Mouse (Mus musculus) forebrain, embryonic 15.5 days (tissue): ENCODE results near the gene Zzef1. TPM values are rescaled to one million over a fixed set of nuclear protein-coding genes. Genes with fewer than 3 reads are reported as not detected.

Source experiments
- ATAC-seq: fragments of 200-750 bp; cut with Nextera tagmentation; replicated peaks from 2 replicates; pipeline ENCODE4 v1.8.0; 2017; ENCODE audit warnings: mild to moderate bottlenecking, moderate TSS enrichment, moderate library complexity
- H3K27ac ChIP-seq: fragments of 300-500 bp; sonication (generic); replicated peaks from 2 replicates; pipeline ENCODE4 v1.5.1; 2015; ENCODE audit warnings: mild to moderate bottlenecking, inconsistent platforms
- H3K27me3 ChIP-seq: fragments of 300-500 bp; sonication (generic); 2 replicates; pipeline ENCODE4 v1.6.1; 2015; ENCODE audit warnings: inconsistent platforms
- H3K36me3 ChIP-seq: fragments of 300-500 bp; sonication (generic); 2 replicates; pipeline ENCODE4 v1.6.1; 2015; ENCODE audit warnings: mild to moderate bottlenecking, inconsistent platforms
- H3K4me1 ChIP-seq: fragments of 300-500 bp; sonication (generic); 2 replicates; pipeline ENCODE4 v1.6.1; 2015; ENCODE audit warnings: inconsistent platforms
- H3K4me2 ChIP-seq: fragments of 300-500 bp; sonication (generic); replicated peaks from 2 replicates; pipeline ENCODE4 v1.6.1; 2015; ENCODE audit warnings: mild to moderate bottlenecking, inconsistent platforms
- H3K4me3 ChIP-seq: fragments of 300-500 bp; sonication (generic); 2 replicates; pipeline ENCODE4 v1.5.1; 2015; ENCODE audit warnings: mild to moderate bottlenecking, inconsistent platforms
- H3K9ac ChIP-seq: fragments of 300-500 bp; sonication (generic); replicated peaks from 2 replicates; pipeline ENCODE4 v1.6.1; 2015; ENCODE audit warnings: mild to moderate bottlenecking, inconsistent platforms
- H3K9me3 ChIP-seq: fragments of 300-500 bp; sonication (generic); 2 replicates; pipeline ENCODE4 v1.6.1; 2016; ENCODE audit warnings: inconsistent platforms
- WGBS: fragments of 180-500 bp; shearing (Covaris S2); methylation state at CpG from one replicate; pipeline ENCODE4 v1.1.7; 2015; ENCODE audit warnings: mixed read lengths; 5-methylcytosine and 5-hydroxymethylcytosine counted together
- polyA plus RNA-seq: library from polyadenylated mRNA; unstranded; fragments of >200 nt; fragmentation: Nextera tagmentation; extraction: Ambion mirVana; gene quantifications from 2 replicates; pipeline ENCODE4 v1.2.1, GENCODE M21; 2015

Zzef1 gene
- polyA plus RNA-seq, 1 experiment from 2014 or later: 14.2 TPM

- Histone ChIP-seq H3K9me3 (no peaks in the 10 kb centered on the region), H3K27ac (no peak overlapping the region), H3K36me3 (peaks cover 6% of the 10 kb centered on the region), H3K4me3 (no peak overlapping the region), H3K4me2 (no peak overlapping the region), H3K27me3 (no peaks in the 10 kb centered on the region), H3K4me1 (no peaks in the 10 kb centered on the region), H3K9ac (no peak overlapping the region)
- no peak for ATAC-seq
- WGBS: 88% methylated on average over 5 of the region's 5 CpGs
Observed at GRCm38 (mm10) chr11:72813687-72814086, 17.7 kb downstream of the Zzef1 start.

- ATAC-seq: no peak
- Histone ChIP-seq H3K4me3 (no peak overlapping the region), H3K27me3 (no peaks in the 10 kb centered on the region), H3K36me3 (peaks cover 10% of the 10 kb centered on the region), H3K4me2 (no peak overlapping the region), H3K4me1 (no peaks in the 10 kb centered on the region), H3K9me3 (no peaks in the 10 kb centered on the region), H3K9ac (no peak overlapping the region), H3K27ac (no peak overlapping the region)
- WGBS: 82% methylated on average over 2 of the region's 2 CpGs
Observed at GRCm38 (mm10) chr11:72814188-72814587, 18.2 kb downstream of the Zzef1 start.

GRCm38 (mm10) chr11:72816859-72817258 is 20.8 kb downstream of the Zzef1 start:
- Histone ChIP-seq H3K4me3 (no peak overlapping the region), H3K36me3 (peaks cover 26% of the 10 kb centered on the region), H3K4me1 (no peaks in the 10 kb centered on the region), H3K9me3 (no peaks in the 10 kb centered on the region), H3K9ac (no peak overlapping the region), H3K27me3 (no peaks in the 10 kb centered on the region), H3K27ac (no peak overlapping the region), H3K4me2 (no peak overlapping the region)
- 79% methylated on average over 1 of the region's 1 CpGs for WGBS
- no peak for ATAC-seq

- Histone ChIP-seq H3K4me3 (no peak overlapping the region), H3K9me3 (no peaks in the 10 kb centered on the region), H3K36me3 (peaks cover 31% of the 10 kb centered on the region), H3K4me2 (no peak overlapping the region), H3K27me3 (no peaks in the 10 kb centered on the region), H3K27ac (no peak overlapping the region), H3K9ac (no peak overlapping the region), H3K4me1 (no peaks in the 10 kb centered on the region)
- WGBS: 86% methylated on average over 7 of the region's 7 CpGs
- ATAC-seq: no peak
Observed at GRCm38 (mm10) chr11:72818067-72818466, 22.0 kb downstream of the Zzef1 start.

GRCm38 (mm10) chr11:72821041-72821440 is 25.0 kb downstream of the Zzef1 start:
- Histone ChIP-seq H3K27ac (no peak overlapping the region), H3K9me3 (no peaks in the 10 kb centered on the region), H3K36me3 (peaks cover 55% of the 10 kb centered on the region), H3K9ac (no peak overlapping the region), H3K4me2 (no peak overlapping the region), H3K27me3 (no peaks in the 10 kb centered on the region), H3K4me1 (no peaks in the 10 kb centered on the region), H3K4me3 (no peak overlapping the region)
- WGBS: 96% methylated on average over 7 of the region's 7 CpGs
- ATAC-seq: no peak

GRCm38 (mm10) chr11:72829869-72830268 is 33.8 kb downstream of the Zzef1 start:
- H3K4me1 ChIP-seq: no peaks in the 10 kb centered on the region
- H3K9me3 ChIP-seq: no peaks in the 10 kb centered on the region
- no peak overlapping the region for H3K27ac ChIP-seq
- H3K36me3 ChIP-seq: peaks cover 75% of the 10 kb centered on the region
- no peak overlapping the region for H3K9ac ChIP-seq
- H3K4me3 ChIP-seq: no peak overlapping the region
- no peaks in the 10 kb centered on the region for H3K27me3 ChIP-seq
- ATAC-seq: no peak
- 90% methylated on average over 3 of the region's 3 CpGs for WGBS
- H3K4me2 ChIP-seq: no peak overlapping the region

- no peaks in the 10 kb centered on the region for H3K9me3 ChIP-seq
- H3K9ac ChIP-seq: no peak overlapping the region
- no peak overlapping the region for H3K27ac ChIP-seq
- H3K4me3 ChIP-seq: no peak overlapping the region
- ATAC-seq: no peak
- H3K27me3 ChIP-seq: no peaks in the 10 kb centered on the region
- no peaks in the 10 kb centered on the region for H3K4me1 ChIP-seq
- H3K4me2 ChIP-seq: no peak overlapping the region
- peaks cover 56% of the 10 kb centered on the region for H3K36me3 ChIP-seq
- 90% methylated on average over 3 of the region's 3 CpGs for WGBS
Observed at GRCm38 (mm10) chr11:72842731-72843130, 46.7 kb downstream of the Zzef1 start.

- ATAC-seq: no peak
- no peaks in the 10 kb centered on the region for H3K9me3 ChIP-seq
- H3K27me3 ChIP-seq: no peaks in the 10 kb centered on the region
- H3K4me2 ChIP-seq: no peak overlapping the region
- no peak overlapping the region for H3K9ac ChIP-seq
- no peak overlapping the region for H3K4me3 ChIP-seq
- H3K27ac ChIP-seq: no peak overlapping the region
- H3K36me3 ChIP-seq: peaks cover 61% of the 10 kb centered on the region
- H3K4me1 ChIP-seq: no peaks in the 10 kb centered on the region
Observed at GRCm38 (mm10) chr11:72843576-72843975, 47.5 kb downstream of the Zzef1 start.

GRCm38 (mm10) chr11:72845526-72845925 is 49.5 kb downstream of the Zzef1 start:
- no peak overlapping the region for H3K4me2 ChIP-seq
- no peaks in the 10 kb centered on the region for H3K4me1 ChIP-seq
- peaks cover 59% of the 10 kb centered on the region for H3K36me3 ChIP-seq
- no peak overlapping the region for H3K27ac ChIP-seq
- no peaks in the 10 kb centered on the region for H3K9me3 ChIP-seq
- 92% methylated on average over 2 of the region's 2 CpGs for WGBS
- H3K9ac ChIP-seq: no peak overlapping the region
- no peak overlapping the region for H3K4me3 ChIP-seq
- no peak for ATAC-seq
- no peaks in the 10 kb centered on the region for H3K27me3 ChIP-seq

GRCm38 (mm10) chr11:72846685-72847084 is 50.7 kb downstream of the Zzef1 start:
- no peak for ATAC-seq
- Histone ChIP-seq H3K36me3 (peaks cover 62% of the 10 kb centered on the region), H3K9me3 (no peaks in the 10 kb centered on the region), H3K4me2 (no peak overlapping the region), H3K4me1 (no peaks in the 10 kb centered on the region), H3K9ac (no peak overlapping the region), H3K27ac (no peak overlapping the region), H3K4me3 (no peak overlapping the region), H3K27me3 (no peaks in the 10 kb centered on the region)

- ATAC-seq: no peak
- H3K4me2 ChIP-seq: no peak overlapping the region
- H3K36me3 ChIP-seq: peaks cover 69% of the 10 kb centered on the region
- no peaks in the 10 kb centered on the region for H3K4me1 ChIP-seq
- H3K27ac ChIP-seq: no peak overlapping the region
- WGBS: 100% methylated on average over 1 of the region's 1 CpGs
- H3K4me3 ChIP-seq: no peak overlapping the region
- no peaks in the 10 kb centered on the region for H3K27me3 ChIP-seq
- no peak overlapping the region for H3K9ac ChIP-seq
- H3K9me3 ChIP-seq: no peaks in the 10 kb centered on the region
Observed at GRCm38 (mm10) chr11:72847831-72848628, 52.0 kb downstream of the Zzef1 start.

- Histone ChIP-seq H3K27ac (no peak overlapping the region), H3K27me3 (no peaks in the 10 kb centered on the region), H3K4me1 (no peaks in the 10 kb centered on the region), H3K9ac (no peak overlapping the region), H3K36me3 (peaks cover 75% of the 10 kb centered on the region), H3K9me3 (no peaks in the 10 kb centered on the region), H3K4me2 (no peak overlapping the region), H3K4me3 (no peak overlapping the region)
- WGBS: 72% methylated on average over 9 of the region's 9 CpGs
- ATAC-seq: no peak
Observed at GRCm38 (mm10) chr11:72850419-72851131, 54.5 kb downstream of the Zzef1 start.
